Mouse (Mus musculus) c-Kit-positive CD71-positive TER-119-negative erythroid progenitor cells, embryonic 14.5 days (primary cell): Measurements from ENCODE around the gene 9130019O22Rik.

ENCODE experiments used
- DNase-seq: peaks from one replicate; pipeline ENCODE4 v3.0.0-alpha.2; 2013; ENCODE audit warnings: low read depth

9130019O22Rik gene

DNA sequence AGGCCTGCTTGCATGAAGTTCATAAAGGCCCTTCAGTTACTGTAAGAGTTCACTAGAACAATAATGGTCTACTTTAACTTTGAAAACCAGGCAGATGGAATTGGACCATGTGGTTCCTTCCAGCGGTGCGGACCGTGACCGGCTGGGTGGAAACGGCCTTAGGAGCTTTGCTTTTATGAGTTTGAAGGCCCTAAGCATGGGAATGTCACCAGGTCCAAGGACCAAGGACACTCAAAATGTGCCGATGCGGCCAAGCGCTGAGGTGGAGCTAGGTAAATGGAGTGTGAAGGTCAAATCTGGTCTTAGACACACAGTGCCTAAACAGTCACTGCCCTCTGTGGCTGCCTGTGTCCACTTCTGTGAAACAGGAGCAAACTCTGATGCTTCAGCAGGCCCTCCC, 45.6 kb downstream of the 9130019O22Rik start:
- DNase-seq: no peak

DNA sequence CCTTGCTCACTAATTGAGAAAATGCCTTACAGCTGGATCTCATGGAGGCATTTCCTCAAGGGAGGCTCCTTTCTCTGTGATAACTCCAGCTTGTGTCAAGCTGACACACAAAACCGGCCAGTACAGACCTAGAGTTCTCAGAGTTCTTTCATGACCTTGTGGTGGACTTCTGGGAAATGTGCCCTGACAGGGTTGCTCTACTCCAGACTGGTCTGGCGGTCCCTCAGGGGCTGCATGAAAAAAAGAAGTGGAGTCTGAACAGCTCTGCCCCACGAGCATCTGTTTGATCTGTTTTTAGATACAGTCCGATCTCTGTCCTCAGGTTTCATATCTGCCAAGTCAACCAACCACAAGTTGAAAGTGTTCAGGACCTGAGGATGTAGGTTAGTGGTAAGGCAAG, 49.3 kb downstream of the 9130019O22Rik start:
- DNase-seq: no peak

DNA sequence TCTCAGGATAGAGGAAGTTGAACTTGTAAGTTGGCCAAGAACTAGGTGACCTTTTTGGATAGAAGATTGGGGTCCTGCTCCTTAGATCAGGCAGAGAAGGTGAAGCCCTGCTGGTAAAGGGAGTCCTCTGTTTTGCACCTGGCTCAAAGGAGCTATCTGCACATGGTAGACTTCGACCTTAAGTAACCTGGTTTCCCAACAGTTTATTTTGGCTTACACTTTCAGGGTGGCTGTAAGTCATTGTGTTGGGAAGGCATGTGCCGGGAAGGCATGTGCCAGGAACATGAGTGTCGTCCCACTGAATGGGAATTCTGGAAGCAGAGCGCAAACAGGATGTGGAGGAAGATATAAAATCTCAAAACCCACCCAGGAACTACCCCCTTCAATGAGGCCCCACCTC, 51.4 kb downstream of the 9130019O22Rik start:
- no peak for DNase-seq

DNA sequence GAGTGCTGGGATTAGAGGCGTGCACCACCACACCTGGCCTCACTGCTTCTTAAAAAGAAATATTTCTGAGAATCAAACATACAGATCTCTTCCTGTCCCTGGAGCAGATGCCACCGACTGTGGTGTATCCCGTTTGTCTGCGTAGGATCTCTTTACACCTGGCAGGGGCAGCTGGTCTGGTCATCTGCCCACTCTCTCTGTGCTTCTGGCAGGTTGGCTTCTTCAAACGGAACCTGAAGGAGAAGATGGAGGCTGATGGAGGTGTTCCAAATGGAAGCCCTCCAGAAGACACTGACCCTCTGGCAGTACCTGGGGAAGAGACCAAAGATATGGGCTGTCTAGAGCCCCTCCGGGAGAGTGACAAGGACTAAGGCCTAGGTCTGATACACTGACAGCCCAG, 53.7 kb downstream of the 9130019O22Rik start:
- no peak for DNase-seq
